8 mouse cellular contexts compared by ENCODE assay signal in the genomic region with DNA sequence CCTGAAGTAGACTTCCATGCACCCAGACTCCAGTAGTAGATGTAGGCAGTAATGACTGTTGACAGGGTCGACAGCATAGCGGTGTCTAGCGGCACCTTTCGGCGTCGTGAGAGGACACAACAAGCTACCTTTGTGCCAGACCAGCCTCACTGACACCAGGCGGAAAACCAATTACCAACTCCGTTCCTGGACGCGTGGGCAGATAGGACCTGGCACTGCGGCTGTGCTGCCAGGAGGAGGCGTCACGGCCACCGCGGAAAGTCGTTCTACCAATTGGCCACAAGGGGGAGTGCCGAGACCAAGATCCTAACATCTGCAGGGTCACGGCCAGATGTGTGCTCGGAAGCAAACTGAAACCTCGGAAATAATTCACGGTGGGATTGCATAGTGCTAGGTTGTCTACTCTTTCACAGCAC. TPM values are rescaled to one million over a fixed set of nuclear protein-coding genes. Genes with fewer than 3 reads are reported as not detected.
DNase-seq lines count a peak whose midpoint lies in the region; ATAC-seq and TF ChIP-seq lines count a peak whose summit lies in the region.

No protein-coding gene starts in this region.

- WGBS in hindbrain, embryonic 14.5 days, result 2% methylated on average over 21 of the region's 21 CpGs

- no peak for TF ChIP-seq CTCF in Patski (IDR thresholded peaks at IDR 0.05)

- POLR2A ChIA-PET in Patski (lab: Charles Lee), result no interaction called here

- H3K9ac ChIP-seq in hindbrain, embryonic 14.5 days, result no peak overlapping the region

- H3K4me3 ChIP-seq in hindbrain, embryonic 14.5 days (replicated peaks; ENCODE audit: low read length), result peak overlapping the region; percentile 3; the same call in 1 of the 2 replicates

- peak; percentile 37 for DNase-seq in Patski (ENCODE audit: low read depth, low spot score)
- DNase-seq in cerebellum, postnatal 14 days, result peak; percentile 69 to 78
- peak; percentile 63 to 75 for DNase-seq in frontal cortex, postnatal 25 days (ENCODE audit: low spot score in 2 of 2)
- DNase-seq in hindbrain, embryonic 14.5 days (ENCODE audit: low spot score), result peak; percentile 81
- DNase-seq in layer of hippocampus, postnatal 36 days, result peak; percentile 64 to 71
- DNase-seq in lung, postnatal 25 days (ENCODE audit: low spot score), result peak; percentile 77
- DNase-seq in retina, embryonic 14.5 days (ENCODE audit: low spot score), result peak; percentile 90
- peak; percentile 83 to 87 for DNase-seq in thymus, postnatal 36 days

- no peaks in the 10 kb centered on the region for H3K27me3 ChIP-seq in Patski
- peaks cover 29% of the 10 kb centered on the region for H3K27me3 ChIP-seq in hindbrain, embryonic 14.5 days (ENCODE audit: control insufficient read depth, insufficient read depth, low read length)

- H3K4me2 ChIP-seq in hindbrain, embryonic 14.5 days (replicated peaks), result peak overlapping the region; percentile 41

- no peaks in the 10 kb centered on the region for H3K9me3 ChIP-seq in hindbrain, embryonic 14.5 days (ENCODE audit: control insufficient read depth, low read length)

- CTCF ChIA-PET in Patski (lab: Charles Lee), result interaction anchor here (0.7 to 1.6 kb wide), 6 partner anchors 8 to 263 kb away, joined by 3 to 5 read pairs (median 3); no protein-coding TSS in a partner anchor

- peak; percentile 65 for ATAC-seq in Patski
- peak; percentile 60 for ATAC-seq in hindbrain, embryonic 14.5 days (ENCODE audit: low FRiP score)

- 0 out of 2 replicates have a peak, but pooled peaks cover 5% of the 10 kb centered on the region for H3K4me1 ChIP-seq in hindbrain, embryonic 14.5 days (replicated peaks; ENCODE audit: control insufficient read depth, insufficient read depth, low read length)

- H3K36me3 ChIP-seq in hindbrain, embryonic 14.5 days (replicated peaks; ENCODE audit: control insufficient read depth, insufficient read depth), result no peaks in the 10 kb centered on the region

- in situ Hi-C loops in Patski (cut with MboI; ENCODE audit: low pct_unique_long_range_greater_than_20kb), result loop anchor here (5.0 to 25.0 kb wide), 3 partner anchors 60 to 810 kb away; a partner anchor contains a TSS

- H3K27ac ChIP-seq in hindbrain, embryonic 14.5 days, result no peak overlapping the region

RNA-seq across cellular contexts. Expression of a gene that starts 15.3 kb away (rescaled TPM):
- polyA plus RNA-seq in Patski (2021), result not detected
- not detected in 2 replicates for polyA plus RNA-seq in hindbrain, embryonic 14.5 days (2014; fragmentation: Nextera tagmentation; extraction: Ambion mirVana)
- total RNA-seq in layer of hippocampus, postnatal 36 days (2021), result not detected

RNA-seq across cellular contexts. Expression of a gene that starts 31.0 kb away (rescaled TPM):
- not detected for polyA plus RNA-seq in Patski (2021)
- 0.31 and 0.39 TPM in 2 replicates for polyA plus RNA-seq in hindbrain, embryonic 14.5 days (2014; fragmentation: Nextera tagmentation; extraction: Ambion mirVana)
- total RNA-seq in layer of hippocampus, postnatal 36 days (2021), result under 1 TPM; 0.05 to 0.10 TPM

RNA-seq across cellular contexts. Expression of a gene that starts 58.6 kb away (rescaled TPM):
- 0.10 TPM for polyA plus RNA-seq in Patski (2021)
- 0.64 and 0.68 TPM in 2 replicates for polyA plus RNA-seq in hindbrain, embryonic 14.5 days (2014; fragmentation: Nextera tagmentation; extraction: Ambion mirVana)
- total RNA-seq in layer of hippocampus, postnatal 36 days (2021), result 1 to 10 TPM; 2.0 to 2.1 TPM

Comparison
In these comparisons a context has a peak if more than half of its experiments do, and no peak if none do; other contexts are left out.
1. DNase-seq: peak in every context shown above with its lines; median percentile 90 in retina, embryonic 14.5 days; 85 in thymus, postnatal 36 days; 81 in hindbrain, embryonic 14.5 days; 77 in lung, postnatal 25 days; 74 in cerebellum, postnatal 14 days; 69 in frontal cortex, postnatal 25 days; 68 in layer of hippocampus, postnatal 36 days; 37 in Patski.